Mouse (Mus musculus) embryonic facial prominence, embryonic 11.5 days (tissue): ENCODE measurements around the gene Chn2. TPM values are rescaled to one million over a fixed set of nuclear protein-coding genes. Genes with fewer than 3 reads are reported as not detected.

Experiments used
- ATAC-seq: fragments of 200-750 bp; cut with Nextera tagmentation; replicated peaks from 2 replicates; pipeline ENCODE4 v1.8.0; 2017; ENCODE audit warnings: low read depth; ENCODE audit not compliant: insufficient number of reproducible peaks, low FRiP score, low TSS enrichment
- DNase-seq: peaks from one replicate; pipeline ENCODE4 v3.0.0-alpha.2; 2015; ENCODE audit warnings: low spot score
- H3K27ac ChIP-seq: fragments of 300-500 bp; sonication (generic); replicated peaks from 2 replicates; pipeline ENCODE4 v1.5.1; 2014; ENCODE audit warnings: mild to moderate bottlenecking, low read depth, low read length, control low read depth
- H3K27me3 ChIP-seq: fragments of 300-500 bp; sonication (generic); 2 replicates; pipeline ENCODE4 v1.6.1; 2014; ENCODE audit warnings: mild to moderate bottlenecking, low read length, moderate library complexity, mixed read lengths; ENCODE audit not compliant: control insufficient read depth, insufficient read depth
- H3K36me3 ChIP-seq: fragments of 300-500 bp; sonication (generic); replicated peaks from 2 replicates; pipeline ENCODE4 v1.6.1; 2014; ENCODE audit warnings: low read depth, mild to moderate bottlenecking, low read length, moderate library complexity, mixed read lengths; ENCODE audit not compliant: control insufficient read depth, insufficient read depth
- H3K4me1 ChIP-seq: fragments of 300-500 bp; sonication (generic); 2 replicates; pipeline ENCODE4 v1.6.1; 2014; ENCODE audit warnings: low read length, mixed read lengths; ENCODE audit not compliant: control insufficient read depth, insufficient read depth
- H3K4me2 ChIP-seq: fragments of 300-500 bp; sonication (generic); 2 replicates; pipeline ENCODE4 v1.6.1; 2014; ENCODE audit warnings: low read depth, mild to moderate bottlenecking, control low read depth, low read length, moderate library complexity
- H3K4me3 ChIP-seq: fragments of 300-500 bp; sonication (generic); 2 replicates; pipeline ENCODE4 v1.5.1; 2014; ENCODE audit warnings: low read depth, low read length, control low read depth
- H3K9ac ChIP-seq: fragments of 300-500 bp; sonication (generic); replicated peaks from 2 replicates; pipeline ENCODE4 v1.6.1; 2014; ENCODE audit warnings: mild to moderate bottlenecking, control low read depth, low read length
- H3K9me3 ChIP-seq: fragments of 300-500 bp; sonication (generic); replicated peaks from 2 replicates; pipeline ENCODE4 v1.6.1; 2016; ENCODE audit warnings: mild to moderate bottlenecking, low read length, inconsistent platforms, mixed read lengths; ENCODE audit not compliant: control insufficient read depth
- WGBS: fragments of 180-500 bp; shearing (Covaris S2); extraction: QIAGEN DNeasy Blood & Tissue Kit; methylation state at CpG from one replicate; pipeline ENCODE4 v1.1.7; 2014; 5-methylcytosine and 5-hydroxymethylcytosine counted together
- polyA plus RNA-seq: library from polyadenylated mRNA; unstranded; fragments of >200 nt; fragmentation: Nextera tagmentation; extraction: Ambion mirVana; gene quantifications from 2 replicates; pipeline ENCODE4 v1.2.1, GENCODE M21; 2014

Chn2 gene
- 14.0 and 18.0 TPM in 2 replicates for polyA plus RNA-seq

DNA sequence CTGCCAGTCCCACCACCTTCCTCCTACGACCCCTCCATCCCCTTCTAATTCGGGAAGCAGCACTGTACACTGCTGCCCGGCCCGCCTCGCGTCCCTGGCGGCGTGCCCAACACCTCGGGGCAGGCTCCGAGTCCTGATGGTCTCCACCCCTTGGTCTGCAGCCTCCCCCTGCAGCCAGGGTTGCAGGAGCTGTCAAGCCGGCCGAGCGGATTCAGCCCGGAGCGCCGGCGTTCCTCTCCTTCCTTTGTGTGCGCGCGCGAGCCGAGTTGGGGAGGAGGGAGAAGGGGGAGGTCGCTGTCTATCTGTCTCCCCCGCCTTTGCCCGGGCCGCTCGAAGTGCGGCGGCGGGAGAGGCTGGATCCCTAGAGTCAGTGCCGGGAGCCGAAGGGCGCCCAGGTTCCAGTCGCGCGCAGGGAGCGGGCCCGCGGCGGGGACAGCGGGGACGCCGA, at the start of gene Chn2:
Chn2 (plus strand) TSS at position 198 of the 448 bp plus-strand sequence.
- peak within 1 kb of the TSS; percentile 78 for H3K9ac ChIP-seq
- peak within 1 kb of the TSS; percentile 66 for H3K4me3 ChIP-seq
- peak; percentile 79 for DNase-seq
- no peaks in the 10 kb centered on the region; the same call in 1 of the 2 replicates for H3K27me3 ChIP-seq
- H3K4me2 ChIP-seq = peak within 1 kb of the TSS; percentile 98
- H3K4me1 ChIP-seq = peaks cover 3% of the 10 kb centered on the region
- no peaks in the 10 kb centered on the region for H3K36me3 ChIP-seq
- H3K9me3 ChIP-seq = no peaks in the 10 kb centered on the region
- under 1% methylated on average over 30 of the region's 43 CpGs for WGBS
- peak within 1 kb of the TSS; percentile 52 for H3K27ac ChIP-seq
- peak; percentile 80 for ATAC-seq

DNA sequence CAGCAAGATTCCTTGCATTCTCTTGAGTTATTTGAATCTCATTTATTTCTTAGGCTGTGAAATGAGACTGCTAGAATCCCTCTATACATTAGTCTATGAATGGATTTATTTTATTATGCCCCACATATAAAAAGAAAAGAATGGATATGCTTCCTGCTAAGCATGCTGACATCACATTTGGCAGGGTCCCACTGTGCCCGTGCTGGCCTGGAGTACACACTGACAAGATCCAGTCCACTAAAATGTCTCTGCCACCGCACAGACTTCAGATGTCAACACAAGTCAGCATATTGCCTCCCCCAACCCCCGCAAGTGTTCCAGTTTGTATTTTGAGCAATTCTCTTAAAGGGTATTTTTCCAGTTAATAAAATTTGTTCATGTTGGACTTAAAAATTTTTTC, 47.0 kb upstream of the Chn2 start:
- Histone ChIP-seq H3K4me3 (no peak overlapping the region), H3K9me3 (no peaks in the 10 kb centered on the region), H3K27me3 (no peaks in the 10 kb centered on the region), H3K4me1 (no peaks in the 10 kb centered on the region), H3K9ac (no peak overlapping the region), H3K36me3 (no peaks in the 10 kb centered on the region), H3K27ac (no peak overlapping the region), H3K4me2 (no peak overlapping the region)
- 89% methylated on average over 3 of the region's 3 CpGs for WGBS
- DNase-seq (no peak), ATAC-seq (no peak)

DNA sequence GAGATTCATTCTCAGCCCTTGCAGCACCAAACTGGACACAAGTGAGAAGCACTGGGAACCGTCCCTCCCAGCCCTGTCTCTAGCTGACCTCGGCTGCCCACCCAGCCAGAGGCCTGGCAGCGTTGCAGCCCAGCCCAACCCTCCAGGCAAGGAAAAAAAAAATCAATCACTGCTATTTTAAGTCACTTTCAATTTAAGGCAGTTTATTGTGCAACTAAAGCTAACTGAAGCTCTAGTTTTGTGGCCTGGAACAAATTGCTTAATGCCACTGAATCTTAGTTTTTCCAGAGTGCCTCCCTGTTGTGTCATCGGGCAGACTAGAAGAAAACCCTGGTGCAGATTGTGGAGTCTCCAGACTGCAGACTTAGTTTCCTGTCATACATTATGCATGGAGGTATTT, 43.8 kb upstream of the Chn2 start:
- ATAC-seq = no peak
- H3K27ac ChIP-seq = no peak overlapping the region
- no peaks in the 10 kb centered on the region for H3K9me3 ChIP-seq
- WGBS = 54% methylated on average over 4 of the region's 4 CpGs
- H3K4me3 ChIP-seq = no peak overlapping the region
- no peak overlapping the region for H3K9ac ChIP-seq
- no peak overlapping the region for H3K4me2 ChIP-seq
- H3K36me3 ChIP-seq = no peaks in the 10 kb centered on the region
- H3K4me1 ChIP-seq = no peaks in the 10 kb centered on the region
- no peak for DNase-seq
- no peaks in the 10 kb centered on the region for H3K27me3 ChIP-seq

DNA sequence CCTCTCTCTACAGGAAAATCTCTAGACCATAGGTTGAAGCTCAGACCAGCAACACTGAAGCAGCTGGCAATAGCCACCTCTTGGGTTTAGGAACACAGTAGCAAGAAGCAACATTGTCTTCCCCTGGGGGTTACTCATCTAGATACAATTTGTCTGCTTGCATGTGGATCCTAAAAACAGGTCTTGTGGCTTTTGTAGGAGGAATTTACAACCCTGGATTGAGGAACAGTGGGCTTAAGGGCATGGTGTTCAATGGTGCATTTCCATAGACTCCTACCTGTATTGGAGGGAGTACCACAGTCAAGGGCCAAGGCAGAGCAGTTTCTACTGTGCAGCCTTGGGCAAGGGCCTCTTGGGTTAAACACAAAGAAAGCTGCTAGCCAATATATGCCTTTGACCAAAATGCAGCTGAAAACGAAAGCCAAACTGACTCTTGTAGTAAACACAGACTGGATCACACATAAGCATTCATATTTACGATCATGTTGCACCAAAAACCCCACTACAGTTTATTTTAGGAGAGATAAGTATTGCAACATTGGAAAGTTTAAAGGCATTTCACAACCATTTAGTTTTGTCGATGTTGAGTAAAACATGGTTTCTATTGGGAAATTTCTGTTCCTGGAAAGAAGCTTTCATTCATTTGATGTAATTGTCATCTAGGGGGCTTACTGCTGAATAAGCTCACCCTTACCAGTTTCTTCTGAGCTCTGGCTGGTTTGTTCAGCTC, 43.0 kb upstream of the Chn2 start:
- Histone ChIP-seq H3K36me3 (no peaks in the 10 kb centered on the region), H3K9ac (no peak overlapping the region), H3K4me2 (no peak overlapping the region), H3K9me3 (no peaks in the 10 kb centered on the region), H3K27ac (no peak overlapping the region), H3K27me3 (no peaks in the 10 kb centered on the region), H3K4me3 (no peak overlapping the region), H3K4me1 (no peaks in the 10 kb centered on the region)
- 89% methylated on average over 3 of the region's 3 CpGs for WGBS
- DNase-seq (no peak), ATAC-seq (no peak)

DNA sequence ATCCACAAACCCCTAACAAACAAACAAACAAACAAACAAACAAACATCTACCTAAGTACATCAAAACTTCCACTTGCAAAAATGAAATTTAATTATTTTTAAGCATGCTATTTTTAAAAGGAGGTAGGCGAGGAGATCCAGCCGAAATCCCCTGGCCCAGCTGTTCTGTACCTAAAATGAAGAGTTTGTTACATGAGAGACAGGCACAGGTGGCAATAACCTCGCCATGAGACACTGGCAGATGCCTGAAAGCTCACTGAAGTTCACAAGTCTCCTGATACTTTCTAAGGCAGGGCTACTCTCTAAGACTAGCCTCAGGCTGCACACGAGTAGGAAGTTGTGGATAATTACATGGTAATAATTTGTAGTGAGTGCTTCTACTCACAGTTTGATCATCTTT, 34.1 kb upstream of the Chn2 start:
- Histone ChIP-seq H3K4me2 (no peak overlapping the region), H3K9ac (no peak overlapping the region), H3K9me3 (no peaks in the 10 kb centered on the region), H3K4me1 (peaks cover 3% of the 10 kb centered on the region; the same call in 1 of the 2 replicates), H3K36me3 (no peaks in the 10 kb centered on the region), H3K27me3 (no peaks in the 10 kb centered on the region), H3K4me3 (no peak overlapping the region), H3K27ac (no peak overlapping the region)
- ATAC-seq = no peak
- WGBS = 70% methylated on average over 4 of the region's 4 CpGs
- no peak for DNase-seq

DNA sequence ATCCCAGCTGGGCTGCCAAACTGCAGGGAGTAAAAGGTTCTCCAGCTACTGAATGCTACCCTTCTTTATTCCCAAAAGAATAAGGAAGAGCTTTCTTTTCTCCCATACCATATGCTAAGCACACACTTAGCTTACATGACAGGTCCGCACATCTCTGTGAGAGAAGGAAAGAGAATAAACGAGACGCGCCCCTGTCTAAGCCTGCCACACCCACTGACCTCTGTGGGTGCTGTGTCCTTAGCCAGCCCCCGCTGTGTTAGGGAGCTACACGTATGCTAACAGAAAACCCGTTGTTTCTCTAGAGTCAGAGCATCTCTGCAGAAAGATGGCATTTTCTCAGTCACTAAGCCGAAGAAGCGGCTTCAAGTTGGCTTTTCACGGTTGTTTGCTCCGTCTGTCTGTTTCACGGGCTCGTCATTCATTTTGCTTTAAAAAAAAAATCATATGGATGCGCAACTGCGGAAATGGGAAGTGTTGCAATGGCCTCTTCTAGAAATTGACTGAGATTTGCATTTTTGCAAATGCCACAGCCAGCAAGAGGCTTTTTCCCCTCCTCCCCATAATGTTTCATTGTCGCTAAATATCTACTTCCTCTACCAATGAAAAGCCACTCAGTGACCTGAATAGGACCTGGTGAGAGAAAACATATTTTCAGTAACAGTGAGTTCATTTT, 30.8 kb upstream of the Chn2 start:
- 70% methylated on average over 16 of the region's 16 CpGs for whole genome bisulfite sequencing
- no peaks in the 10 kb centered on the region for H3K27me3 ChIP-seq
- no peak overlapping the region for H3K9ac ChIP-seq
- DNase-seq = no peak
- H3K27ac ChIP-seq = no peak overlapping the region
- ATAC-seq = no peak
- no peak overlapping the region for H3K4me3 ChIP-seq
- no peak overlapping the region for H3K4me2 ChIP-seq
- no peaks in the 10 kb centered on the region for H3K9me3 ChIP-seq
- H3K4me1 ChIP-seq = peaks cover 3% of the 10 kb centered on the region; the same call in 1 of the 2 replicates
- H3K36me3 ChIP-seq = no peaks in the 10 kb centered on the region

DNA sequence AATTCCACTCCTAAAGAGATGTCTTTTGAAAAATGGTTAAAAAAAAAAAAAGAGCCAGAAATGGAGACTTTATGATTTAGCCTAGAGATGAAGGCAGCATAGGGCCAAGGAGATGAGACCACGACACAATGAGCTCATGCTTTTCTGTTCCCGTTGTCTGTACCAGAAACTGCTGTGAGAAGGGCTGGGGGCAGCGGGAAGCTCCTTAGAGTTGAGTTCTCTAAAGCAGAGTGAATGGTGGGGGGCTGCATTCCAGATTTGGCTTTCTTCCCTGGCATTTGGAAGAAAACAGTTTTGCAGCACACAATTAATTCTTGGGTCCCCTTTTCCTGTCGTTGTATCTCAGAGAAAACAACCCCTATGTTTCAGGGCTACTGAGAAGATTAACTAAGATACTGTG, 30.1 kb upstream of the Chn2 start:
- no peaks in the 10 kb centered on the region for H3K27me3 ChIP-seq
- H3K9me3 ChIP-seq = no peaks in the 10 kb centered on the region
- H3K9ac ChIP-seq = no peak overlapping the region
- WGBS = 34% methylated on average over 4 of the region's 4 CpGs
- no peak overlapping the region for H3K4me3 ChIP-seq
- H3K27ac ChIP-seq = no peak overlapping the region
- ATAC-seq (no peak), DNase-seq (no peak)
- H3K36me3 ChIP-seq = no peaks in the 10 kb centered on the region
- no peak overlapping the region for H3K4me2 ChIP-seq
- H3K4me1 ChIP-seq = peaks cover 3% of the 10 kb centered on the region; the same call in 1 of the 2 replicates

DNA sequence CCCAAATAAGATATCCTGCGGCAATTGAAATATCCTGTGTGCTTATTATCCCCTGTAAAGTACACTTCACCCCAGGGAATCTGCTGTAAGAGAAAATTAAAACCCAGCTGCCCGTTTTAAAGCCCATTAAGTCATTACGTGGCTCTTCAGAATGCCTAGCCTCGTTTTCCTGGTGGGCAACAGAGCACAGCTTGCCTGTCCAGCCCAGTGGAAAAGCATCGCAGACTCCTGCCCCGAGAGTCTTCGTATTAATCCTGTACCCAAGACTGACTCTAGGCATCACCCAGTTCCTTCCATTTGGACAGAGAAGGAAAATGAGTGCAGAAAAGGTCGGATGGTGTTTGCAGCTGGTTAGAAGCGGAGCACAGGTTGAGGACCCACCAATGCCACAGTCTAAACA, 29.0 kb upstream of the Chn2 start:
- peaks cover 3% of the 10 kb centered on the region; the same call in 1 of the 2 replicates for H3K4me1 ChIP-seq
- no peaks in the 10 kb centered on the region for H3K27me3 ChIP-seq
- no peak for DNase-seq
- H3K36me3 ChIP-seq = no peaks in the 10 kb centered on the region
- no peaks in the 10 kb centered on the region for H3K9me3 ChIP-seq
- H3K27ac ChIP-seq = no peak overlapping the region
- 55% methylated on average over 9 of the region's 9 CpGs for WGBS
- no peak overlapping the region for H3K4me2 ChIP-seq
- ATAC-seq = no peak
- no peak overlapping the region for H3K4me3 ChIP-seq
- H3K9ac ChIP-seq = no peak overlapping the region
